Mouse (Mus musculus) MEL (cell line): ENCODE data around the gene Fut2. TPM values are rescaled to one million over a fixed set of nuclear protein-coding genes. Genes with fewer than 3 reads are reported as not detected.
A peak's percentile ranks its signal among the peaks of the same experiment; 100 is the strongest.

Experiments used
- DNase-seq: peaks from one replicate; pipeline ENCODE4 v3.0.0; 2011; ENCODE audit warnings: low read depth, low spot score
- H3K27ac ChIP-seq: 2 replicates; pipeline ENCODE4 v1.5.1; 2012; ENCODE audit warnings: low read depth, mild to moderate bottlenecking, control low read depth, low read length, moderate library complexity; ENCODE audit not compliant: control insufficient read depth
- H3K27me3 ChIP-seq, 2 experiments: fragments of 150-350 bp in 1 of 2; sonication (generic) in 1 of 2; 2 replicates each; pipeline ENCODE4 v1.6.1; 2012; ENCODE audit warnings: low read length in 2 of 2, mild to moderate bottlenecking in 2 of 2, improper control_type of control experiment in 1 of 2, moderate library complexity in 1 of 2; ENCODE audit not compliant: insufficient read depth in 2 of 2, control insufficient read depth in 1 of 2
- H3K36me3 ChIP-seq, 2 experiments: 2 replicates each; pipeline ENCODE4 v1.6.1; 2012 to 2014; ENCODE audit warnings: low read length in 2 of 2, improper control_type of control experiment in 1 of 2, inconsistent platforms in 1 of 2, mild to moderate bottlenecking in 1 of 2; ENCODE audit not compliant: insufficient read depth in 2 of 2, control insufficient read depth in 1 of 2
- H3K4me1 ChIP-seq, 2 experiments: fragments of 150-350 bp in 1 of 2; sonication (generic) in 1 of 2; 2 replicates each; pipeline ENCODE4 v1.6.1; 2012; ENCODE audit warnings: low read length in 2 of 2, improper control_type of control experiment in 1 of 2, mild to moderate bottlenecking in 1 of 2; ENCODE audit not compliant: insufficient read depth in 2 of 2, control insufficient read depth in 1 of 2
- H3K4me3 ChIP-seq, 2 experiments: fragments of 150-350 bp in 1 of 2; sonication (generic) in 1 of 2; 2 replicates each; pipeline ENCODE4 v1.5.1; 2012; ENCODE audit warnings: low read depth in 2 of 2, low read length in 2 of 2, mild to moderate bottlenecking in 2 of 2, moderate library complexity in 2 of 2, control low read depth in 1 of 2, improper control_type of control experiment in 1 of 2; ENCODE audit not compliant: control insufficient read depth in 1 of 2, insufficient read depth in 1 of 2
- H3K79me2 ChIP-seq: 2 replicates; pipeline ENCODE4 v1.6.1; 2012; ENCODE audit warnings: mild to moderate bottlenecking, low read length, moderate library complexity; ENCODE audit not compliant: control insufficient read depth, poor library complexity, insufficient read depth
- H3K9ac ChIP-seq: 2 replicates; pipeline ENCODE4 v1.6.1; 2012; ENCODE audit warnings: low read depth, mild to moderate bottlenecking, control low read depth, low read length, moderate library complexity; ENCODE audit not compliant: control insufficient read depth, poor library complexity, severe bottlenecking
- H3K9me3 ChIP-seq: fragments of 150-350 bp; sonication (generic); replicated peaks from 2 replicates; pipeline ENCODE4 v1.6.1; 2012; ENCODE audit warnings: mild to moderate bottlenecking, low read length, improper control_type of control experiment, moderate library complexity; ENCODE audit not compliant: insufficient read depth
- BHLHE40 ChIP-seq: IDR thresholded peaks from 2 replicates; pipeline ENCODE4 v1.6.1; 2012; ENCODE audit warnings: low read depth, mild to moderate bottlenecking, inconsistent platforms, low read length, improper control_type of control experiment, borderline replicate concordance
- CHD1 ChIP-seq: IDR thresholded peaks from 2 replicates; pipeline ENCODE4 v1.6.1; 2012; ENCODE audit warnings: low read depth, mild to moderate bottlenecking, inconsistent platforms, low read length, improper control_type of control experiment
- EP300 ChIP-seq, 2 experiments: IDR thresholded peaks; 2 replicates each; pipeline ENCODE4 v1.6.1; 2011; ENCODE audit warnings: improper control_type of control experiment in 2 of 2, low read length in 2 of 2, low read depth in 1 of 2, mild to moderate bottlenecking in 1 of 2
- GABPA ChIP-seq: IDR thresholded peaks from 2 replicates; pipeline ENCODE4 v1.6.1; 2012; ENCODE audit warnings: low read depth, mild to moderate bottlenecking, inconsistent platforms, low read length, improper control_type of control experiment, moderate library complexity
- GATA1 ChIP-seq: IDR thresholded peaks from 2 replicates; pipeline ENCODE4 v1.6.1; 2011; ENCODE audit warnings: low read depth, low read length, improper control_type of control experiment
- JUND ChIP-seq: IDR thresholded peaks from 2 replicates; pipeline ENCODE4 v1.6.1; 2011; ENCODE audit warnings: low read depth, mild to moderate bottlenecking, improper control_type of control experiment, low read length
- KAT2A ChIP-seq: conservative IDR thresholded peaks from 2 replicates; pipeline ENCODE4 v1.6.1; 2012; ENCODE audit warnings: low read depth, low read length, improper control_type of control experiment, inconsistent platforms
- MAX ChIP-seq: IDR thresholded peaks from 2 replicates; pipeline ENCODE4 v1.6.1; 2011; ENCODE audit warnings: low read length, improper control_type of control experiment
- MAZ ChIP-seq: IDR thresholded peaks from 2 replicates; pipeline ENCODE4 v1.6.1; 2012; ENCODE audit warnings: low read depth, mild to moderate bottlenecking, inconsistent platforms, low read length, improper control_type of control experiment
- MXI1 ChIP-seq: IDR thresholded peaks from 2 replicates; pipeline ENCODE4 v1.6.1; 2011; ENCODE audit warnings: mild to moderate bottlenecking, low read depth, low read length, improper control_type of control experiment
- MYC ChIP-seq: IDR thresholded peaks from 2 replicates; pipeline ENCODE4 v1.6.1; 2011; ENCODE audit warnings: low read depth, mild to moderate bottlenecking, low read length, improper control_type of control experiment, moderate library complexity
- NRF1 ChIP-seq: IDR thresholded peaks from 2 replicates; pipeline ENCODE4 v1.6.1; 2014; ENCODE audit warnings: low read depth, mild to moderate bottlenecking, inconsistent platforms, low read length, improper control_type of control experiment, moderate library complexity; ENCODE audit not compliant: poor library complexity, insufficient read depth, severe bottlenecking
- POLR2A ChIP-seq, 2 experiments: IDR thresholded peaks; 2 replicates each; pipeline ENCODE4 v1.6.1; 2011 to 2012; ENCODE audit warnings: low read length in 2 of 2, mild to moderate bottlenecking in 2 of 2, control low read depth in 1 of 2, improper control_type of control experiment in 1 of 2, low read depth in 1 of 2, moderate library complexity in 1 of 2; ENCODE audit not compliant: control insufficient read depth in 1 of 2, insufficient read depth in 1 of 2, poor library complexity in 1 of 2
- POLR2AphosphoS2 ChIP-seq: IDR thresholded peaks from 2 replicates; pipeline ENCODE4 v1.6.1; 2011; ENCODE audit warnings: low read length, improper control_type of control experiment
- POLR2AphosphoS5 ChIP-seq: IDR thresholded peaks from 2 replicates; pipeline ENCODE4 v1.6.1; 2012; ENCODE audit warnings: low read depth, borderline replicate concordance, mild to moderate bottlenecking, inconsistent platforms, low read length, moderate library complexity, mixed read lengths
- RAD21 ChIP-seq: IDR thresholded peaks from 2 replicates; pipeline ENCODE4 v1.6.1; 2011; ENCODE audit warnings: mild to moderate bottlenecking, low read depth, low read length, improper control_type of control experiment
- RCOR1 ChIP-seq: IDR thresholded peaks from 2 replicates; pipeline ENCODE4 v1.6.1; 2012; ENCODE audit warnings: low read depth, mild to moderate bottlenecking, inconsistent platforms, low read length, improper control_type of control experiment
- SMC3 ChIP-seq: IDR thresholded peaks from 2 replicates; pipeline ENCODE4 v1.6.1; 2011; ENCODE audit warnings: low read depth, low read length, improper control_type of control experiment
- TBP ChIP-seq: IDR thresholded peaks from 2 replicates; pipeline ENCODE4 v1.8.0; 2011; ENCODE audit warnings: low read depth, low read length, improper control_type of control experiment
- TCF12 ChIP-seq: IDR thresholded peaks from 2 replicates; pipeline ENCODE4 v1.6.1; 2014; ENCODE audit warnings: low read depth, mild to moderate bottlenecking, inconsistent platforms, low read length, improper control_type of control experiment, moderate library complexity
- UBTF ChIP-seq: IDR thresholded peaks from 2 replicates; pipeline ENCODE4 v1.6.1; 2012; ENCODE audit warnings: low read depth, mild to moderate bottlenecking, inconsistent platforms, low read length, improper control_type of control experiment, moderate library complexity, borderline replicate concordance; ENCODE audit not compliant: insufficient read depth
- USF1 ChIP-seq: IDR thresholded peaks from 2 replicates; pipeline ENCODE4 v1.6.1; 2014; ENCODE audit warnings: low read depth, mild to moderate bottlenecking, inconsistent platforms, low read length, improper control_type of control experiment, moderate library complexity
- USF2 ChIP-seq, 2 experiments: IDR thresholded peaks; 2 replicates each; pipeline ENCODE4 v1.6.1; 2011 to 2012; ENCODE audit warnings: improper control_type of control experiment in 2 of 2, low read length in 2 of 2, borderline replicate concordance in 1 of 2, inconsistent platforms in 1 of 2, low read depth in 1 of 2, mild to moderate bottlenecking in 1 of 2; ENCODE audit not compliant: insufficient read depth in 1 of 2
- ZMIZ1 ChIP-seq: IDR thresholded peaks from 2 replicates; pipeline ENCODE4 v1.6.1; 2012; ENCODE audit warnings: low read depth, mild to moderate bottlenecking, inconsistent platforms, low read length, improper control_type of control experiment, moderate library complexity
- ZNF384 ChIP-seq: IDR thresholded peaks from 2 replicates; pipeline ENCODE4 v1.6.1; 2012; ENCODE audit warnings: low read depth, mild to moderate bottlenecking, inconsistent platforms, low read length, improper control_type of control experiment
- polyA plus RNA-seq, 2 experiments: library from polyadenylated mRNA; stranded (reverse) in 1 of 2; unstranded in 1 of 2; fragments of >175 nt in 1 of 2; fragments of >200 nt in 1 of 2; gene quantifications; 2 replicates each; pipeline versions ENCODE4 v1.2.1 to v1.2.4; 2012; ENCODE audit warnings: low replicate concordance in 2 of 2, low read depth in 1 of 2; ENCODE audit not compliant: insufficient read length in 2 of 2, insufficient read depth in 1 of 2, missing spikeins in 1 of 2
- total RNA-seq: library from RNA; depleted of rRNA; stranded (reverse); fragments of 300-350 nt; gene quantifications from 2 replicates; pipeline ENCODE4 v1.2.3, GENCODE M21; 2012

The Fut2 gene
- total and polyA plus RNA-seq, 3 experiments: not detected

GRCm38 (mm10) chr7:45710477-45711191, 44.4 kb upstream of the Fut2 start:
- no peak overlapping the region for H3K27ac ChIP-seq
- no peak for TF ChIP-seq MYC
- no peak for TF ChIP-seq TCF12
- TF ChIP-seq RAD21: no peak
- no peak for TF ChIP-seq TBP
- no peak for TF ChIP-seq UBTF
- TF ChIP-seq GABPA: no peak
- no peak for TF ChIP-seq MAZ
- TF ChIP-seq MXI1: no peak
- no peak for TF ChIP-seq GATA1
- TF ChIP-seq BHLHE40: no peak
- no peak for TF ChIP-seq KAT2A
- no peak for TF ChIP-seq SMC3
- TF ChIP-seq USF2 (IDR thresholded peaks at IDR 0.05; ENCODE audit: borderline replicate concordance in 1 of 2, insufficient read depth in 1 of 2, low read depth in 1 of 2, low read length in 2 of 2): no peak
- no peak for TF ChIP-seq ZNF384
- no peak for TF ChIP-seq CHD1
- no peak for TF ChIP-seq RCOR1
- TF ChIP-seq POLR2A (IDR thresholded peaks at IDR 0.05; ENCODE audit: control insufficient read depth in 1 of 2, insufficient read depth in 1 of 2, low read depth in 1 of 2, low read length in 2 of 2, poor library complexity in 1 of 2): 0 out of 4 replicates have a peak, but pooled peaks of 1 of the 2 experiments have one; percentile 9
- TF ChIP-seq POLR2AphosphoS2: 0 out of 2 replicates have a peak, but pooled peaks have one; percentile 15
- TF ChIP-seq EP300 (IDR thresholded peaks at IDR 0.05; ENCODE audit: low read depth in 1 of 2, low read length in 2 of 2): no peak
- no peak for TF ChIP-seq NRF1
- TF ChIP-seq POLR2AphosphoS5: peak; percentile 42; the same call in 1 of the 2 replicates
- TF ChIP-seq USF1: no peak
- TF ChIP-seq MAX: no peak
- no peak for TF ChIP-seq JUND
- TF ChIP-seq ZMIZ1: 0 out of 2 replicates have a peak, but pooled peaks have one; percentile 68
- H3K36me3 ChIP-seq: peaks cover 0 to 5% of the 10 kb centered on the region in 2 experiments; a peak in 2 of 4 replicates
- peaks cover 0 to 15% of the 10 kb centered on the region in 2 experiments; a peak in 2 of 4 replicates for H3K4me1 ChIP-seq
- no peak overlapping the region for H3K4me3 ChIP-seq
- H3K9ac ChIP-seq: no peak overlapping the region
- H3K9me3 ChIP-seq: no peaks in the 10 kb centered on the region
- H3K79me2 ChIP-seq: peaks cover 15% of the 10 kb centered on the region
- H3K27me3 ChIP-seq: no peaks in the 10 kb centered on the region
- no peak for DNase-seq
